Mouse (Mus musculus): ENCODE measurements around the gene Rhoa. TPM values are rescaled to one million over a fixed set of nuclear protein-coding genes. Genes with fewer than 3 reads are reported as not detected.

Rhoa gene
- total and polyA plus RNA-seq, 3 experiments = 110 to 234 (median 216) TPM

DNA sequence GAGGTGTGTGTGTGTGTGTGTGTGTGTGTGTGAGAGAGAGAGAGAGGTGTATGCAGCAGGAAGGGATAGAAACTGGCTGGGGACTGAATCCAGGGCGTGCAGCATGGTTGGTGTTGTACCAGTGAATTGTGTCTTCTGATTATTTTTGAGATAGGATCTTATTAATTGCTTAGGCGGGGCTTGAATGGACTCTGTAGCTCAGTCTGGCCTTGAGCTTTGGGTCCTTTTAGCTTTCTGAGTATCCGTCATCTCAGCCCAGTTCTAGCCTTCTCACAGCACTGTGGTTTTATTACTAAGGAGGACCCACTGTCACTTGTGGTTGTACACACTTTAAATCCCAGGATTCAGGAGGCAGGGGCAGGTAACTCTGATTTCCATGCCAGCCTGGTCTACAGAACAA is 37.4 kb downstream of the Rhoa start:
- Histone ChIP-seq H3K27me3 (ENCODE audit: control insufficient read depth, insufficient read depth, low read length) (no peaks in the 10 kb centered on the region), H3K36me3 (ENCODE audit: control insufficient read depth, insufficient read depth, low read length) (peaks cover 6% of the 10 kb centered on the region; the same call in 1 of the 2 replicates), H3K27ac (no peak overlapping the region), H3K79me2 (replicated peaks; ENCODE audit: control insufficient read depth, insufficient read depth, low read length) (no peaks in the 10 kb centered on the region), H3K9ac (ENCODE audit: low read depth, low read length) (no peak overlapping the region), H3K4me3 (no peak overlapping the region), H3K4me1 (ENCODE audit: control insufficient read depth, insufficient read depth, low read length) (peaks cover 11% of the 10 kb centered on the region)
- WGBS = 76% methylated on average over 3 of the region's 3 CpGs
- DNase-seq = no peak
- intact Hi-C loops (cut with DNase I) = no loop called here
- TF ChIP-seq POLR2A (IDR thresholded peaks at IDR 0.05; ENCODE audit: insufficient read depth, low read depth, low read length) = no peak
- TF ChIP-seq CTCF (IDR thresholded peaks at IDR 0.05) = no peak
- TF ChIP-seq EP300 (IDR thresholded peaks at IDR 0.05; ENCODE audit: insufficient read depth, low read depth, low read length) = no peak

DNA sequence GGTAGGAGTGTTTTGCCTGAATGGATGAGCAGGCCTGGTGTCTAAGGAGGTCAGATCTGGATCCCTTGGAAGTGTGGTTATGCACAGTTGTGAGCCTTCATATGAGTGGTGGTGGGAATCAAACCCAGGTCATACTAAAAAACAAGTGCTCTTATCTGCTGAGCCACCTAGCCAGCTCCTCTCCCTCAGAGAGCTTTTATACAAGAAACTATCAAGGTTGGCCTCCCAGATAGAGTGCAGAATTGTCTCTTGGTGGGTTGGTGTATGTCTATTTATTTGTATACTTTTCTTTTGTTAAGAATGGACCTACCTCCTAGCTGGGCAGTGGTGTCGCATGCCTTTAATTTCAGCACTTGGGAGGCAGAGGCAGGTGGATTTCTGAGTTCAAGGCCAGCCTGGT is 37.9 kb downstream of the Rhoa start:
- H3K27me3 ChIP-seq (ENCODE audit: control insufficient read depth, insufficient read depth, low read length) = no peaks in the 10 kb centered on the region
- no peak for DNase-seq
- H3K27ac ChIP-seq = no peak overlapping the region
- H3K9ac ChIP-seq (ENCODE audit: low read depth, low read length) = no peak overlapping the region
- H3K79me2 ChIP-seq (replicated peaks; ENCODE audit: control insufficient read depth, insufficient read depth, low read length) = 0 out of 2 replicates have a peak, but pooled peaks cover 1% of the 10 kb centered on the region
- peaks cover 4% of the 10 kb centered on the region; the same call in 1 of the 2 replicates for H3K36me3 ChIP-seq (ENCODE audit: control insufficient read depth, insufficient read depth, low read length)
- intact Hi-C loops (cut with DNase I) = no loop called here
- TF ChIP-seq EP300 (IDR thresholded peaks at IDR 0.05; ENCODE audit: insufficient read depth, low read depth, low read length) (no peak), CTCF (IDR thresholded peaks at IDR 0.05) (no peak), POLR2A (IDR thresholded peaks at IDR 0.05; ENCODE audit: insufficient read depth, low read depth, low read length) (no peak)
- H3K4me3 ChIP-seq = no peak overlapping the region
- 100% methylated on average over 1 of the region's 1 CpGs for WGBS
- H3K4me1 ChIP-seq (ENCODE audit: control insufficient read depth, insufficient read depth, low read length) = peaks cover 10% of the 10 kb centered on the region

DNA sequence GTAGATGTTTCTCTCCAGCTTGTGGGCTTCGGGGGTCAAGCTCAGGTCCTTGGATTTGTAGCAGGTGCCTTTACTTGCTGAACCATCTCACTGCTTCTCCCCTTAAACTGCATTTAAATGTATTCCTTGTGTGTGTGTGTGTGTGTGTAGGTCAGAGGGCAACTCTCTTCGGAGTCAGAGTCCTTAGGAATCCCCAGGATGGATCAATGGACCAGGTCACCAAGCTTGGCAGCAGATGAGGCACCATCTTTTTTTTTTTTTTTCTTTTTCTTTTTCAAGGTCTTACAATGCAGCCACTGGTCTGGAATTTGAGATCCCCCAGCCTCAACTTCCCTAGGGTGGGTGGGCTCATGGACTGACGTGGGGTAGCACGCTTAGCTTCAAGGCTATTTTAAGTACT is 38.5 kb downstream of the Rhoa start:
- Histone ChIP-seq H3K4me1 (ENCODE audit: control insufficient read depth, insufficient read depth, low read length) (peaks cover 10% of the 10 kb centered on the region), H3K79me2 (replicated peaks; ENCODE audit: control insufficient read depth, insufficient read depth, low read length) (peaks cover 4% of the 10 kb centered on the region; the same call in 1 of the 2 replicates), H3K27me3 (ENCODE audit: control insufficient read depth, insufficient read depth, low read length) (no peaks in the 10 kb centered on the region), H3K36me3 (ENCODE audit: control insufficient read depth, insufficient read depth, low read length) (peaks cover 4% of the 10 kb centered on the region; the same call in 1 of the 2 replicates), H3K27ac (no peak overlapping the region), H3K9ac (ENCODE audit: low read depth, low read length) (no peak overlapping the region), H3K4me3 (no peak overlapping the region)
- TF ChIP-seq CTCF (IDR thresholded peaks at IDR 0.05) (no peak), POLR2A (IDR thresholded peaks at IDR 0.05; ENCODE audit: insufficient read depth, low read depth, low read length) (no peak), EP300 (IDR thresholded peaks at IDR 0.05; ENCODE audit: insufficient read depth, low read depth, low read length) (no peak)
- DNase-seq = no peak
- intact Hi-C loops (cut with DNase I) = no loop called here
- 83% methylated on average over 4 of the region's 4 CpGs for WGBS

DNA sequence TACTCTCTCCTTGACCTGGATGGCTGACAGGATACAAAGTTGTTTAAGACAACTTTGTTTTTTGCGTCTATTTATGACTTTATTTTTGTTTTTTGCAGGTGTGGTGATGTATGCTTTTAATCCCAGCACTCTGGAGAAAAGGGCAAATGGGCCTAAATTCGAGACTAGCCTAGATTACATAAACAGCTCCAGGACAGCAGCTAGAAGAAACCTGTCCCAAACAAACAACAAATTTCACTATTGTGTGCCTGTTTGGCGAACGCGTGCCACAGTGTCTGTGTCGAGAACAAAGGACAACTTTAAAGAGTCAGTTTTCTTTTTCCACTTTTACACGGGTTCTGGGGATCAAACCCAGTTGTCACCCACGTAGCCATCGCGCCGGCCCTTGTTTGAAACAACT is 41.1 kb downstream of the Rhoa start:
- intact Hi-C loops (cut with DNase I) = loop anchor here (1.0 kb wide), 2 partner anchors 8 to 41 kb away; partner anchors contain the start of genes Rhoa and Tcta
- Histone ChIP-seq H3K9ac (ENCODE audit: low read depth, low read length) (peak overlapping the region; percentile 80), H3K4me3 (peak overlapping the region; percentile 98), H3K79me2 (replicated peaks; ENCODE audit: control insufficient read depth, insufficient read depth, low read length) (peaks cover 6% of the 10 kb centered on the region), H3K27ac (peak overlapping the region; percentile 92), H3K4me1 (ENCODE audit: control insufficient read depth, insufficient read depth, low read length) (peaks cover 4% of the 10 kb centered on the region), H3K27me3 (ENCODE audit: control insufficient read depth, insufficient read depth, low read length) (no peaks in the 10 kb centered on the region), H3K36me3 (ENCODE audit: control insufficient read depth, insufficient read depth, low read length) (0 out of 2 replicates have a peak, but pooled peaks cover 2% of the 10 kb centered on the region)
- no peak for TF ChIP-seq POLR2A (IDR thresholded peaks at IDR 0.05; ENCODE audit: insufficient read depth, low read depth, low read length)
- TF ChIP-seq EP300 (IDR thresholded peaks at IDR 0.05; ENCODE audit: insufficient read depth, low read depth, low read length) = no peak
- TF ChIP-seq CTCF (IDR thresholded peaks at IDR 0.05) = no peak
- WGBS = 3% methylated on average over 11 of the region's 11 CpGs
- DNase-seq = no peak

DNA sequence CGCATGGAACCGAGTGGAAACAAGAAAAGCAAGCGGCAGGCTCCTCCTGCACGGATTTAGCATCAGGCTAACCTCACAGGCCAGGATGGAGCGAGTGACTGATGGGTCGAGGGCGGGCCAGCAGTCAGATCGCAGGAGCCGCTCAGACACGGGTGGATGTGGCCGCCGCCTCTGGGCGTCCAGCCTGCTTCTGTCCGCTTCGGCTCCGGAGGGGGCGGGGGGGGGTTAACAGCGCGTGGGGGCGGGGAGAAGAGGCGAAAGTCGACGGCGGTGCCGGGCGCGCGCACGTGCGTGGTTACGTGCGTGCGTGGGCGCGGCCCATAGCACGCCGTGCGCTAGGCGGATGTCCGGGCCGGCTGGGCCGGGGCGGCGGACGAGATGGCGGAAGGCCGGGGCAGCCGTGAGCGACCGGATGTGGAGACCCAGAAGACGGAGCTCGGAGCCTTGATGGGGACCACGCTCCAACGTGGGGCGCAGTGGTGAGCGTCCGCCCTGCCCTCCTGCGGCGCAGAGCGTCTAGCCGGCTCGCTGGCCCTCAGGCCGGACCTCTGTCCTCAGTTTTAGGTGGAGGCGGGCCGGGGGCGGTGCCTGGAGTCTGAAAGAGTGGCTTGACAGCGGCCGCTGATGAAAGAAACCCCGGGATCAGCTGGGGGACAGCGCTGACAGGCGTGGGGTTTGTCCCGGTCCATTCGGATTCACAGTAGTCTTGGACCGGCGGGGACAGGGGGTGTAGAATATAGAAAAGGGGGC is 41.8 kb downstream of the Rhoa start, which contains the start of gene Usp4:
Usp4 (plus strand) TSS at position 314 of the 750 bp plus-strand sequence.
- H3K79me2 ChIP-seq (replicated peaks; ENCODE audit: control insufficient read depth, insufficient read depth, low read length) = peaks cover 8% of the 10 kb centered on the region
- 0 out of 2 replicates have a peak, but pooled peaks cover 2% of the 10 kb centered on the region for H3K36me3 ChIP-seq (ENCODE audit: control insufficient read depth, insufficient read depth, low read length)
- intact Hi-C loops (cut with DNase I) = loop anchor here (1.0 kb wide), 2 partner anchors 8 to 41 kb away; partner anchors contain the start of genes Rhoa and Tcta
- H3K4me1 ChIP-seq (ENCODE audit: control insufficient read depth, insufficient read depth, low read length) = peaks cover 4% of the 10 kb centered on the region
- no peaks in the 10 kb centered on the region for H3K27me3 ChIP-seq (ENCODE audit: control insufficient read depth, insufficient read depth, low read length)
- peak within 1 kb of the TSS; percentile 98 for H3K4me3 ChIP-seq
- under 1% methylated on average over 75 of the region's 75 CpGs for WGBS
- peak; percentile 22; the same call in 1 of the 2 replicates for TF ChIP-seq CTCF (IDR thresholded peaks at IDR 0.05)
- peak; percentile 85 for TF ChIP-seq POLR2A (IDR thresholded peaks at IDR 0.05; ENCODE audit: insufficient read depth, low read depth, low read length)
- 0 out of 2 replicates have a peak, but pooled peaks have one; percentile 54 for TF ChIP-seq EP300 (IDR thresholded peaks at IDR 0.05; ENCODE audit: insufficient read depth, low read depth, low read length)
- DNase-seq = peak; percentile 92 to 95
- peak within 1 kb of the TSS; percentile 92 for H3K27ac ChIP-seq
- H3K9ac ChIP-seq (ENCODE audit: low read depth, low read length) = peak within 1 kb of the TSS; percentile 88

DNA sequence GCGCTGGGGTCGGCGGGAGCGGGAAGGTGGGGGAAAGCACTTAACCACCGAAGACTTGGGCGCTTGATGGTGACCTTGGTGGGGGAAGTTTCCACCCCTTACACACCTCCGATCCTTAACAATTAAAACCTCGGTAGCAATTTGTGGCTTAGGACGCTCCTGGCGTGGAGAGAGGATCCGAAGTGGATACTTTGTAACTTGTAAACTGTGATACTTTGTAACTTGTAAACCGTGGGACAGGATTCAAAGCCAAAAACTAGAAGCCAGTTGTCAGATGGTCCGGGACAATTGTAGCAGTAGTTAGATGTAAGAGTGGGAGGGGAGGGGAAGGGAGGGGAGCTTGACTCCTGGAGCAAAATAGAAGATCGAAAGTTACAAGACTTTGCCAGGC is 42.4 kb downstream of the Rhoa start:
- peak overlapping the region; percentile 92 for H3K27ac ChIP-seq
- H3K79me2 ChIP-seq (replicated peaks; ENCODE audit: control insufficient read depth, insufficient read depth, low read length) = peaks cover 8% of the 10 kb centered on the region
- peaks cover 4% of the 10 kb centered on the region for H3K4me1 ChIP-seq (ENCODE audit: control insufficient read depth, insufficient read depth, low read length)
- H3K9ac ChIP-seq (ENCODE audit: low read depth, low read length) = peak overlapping the region; percentile 88
- DNase-seq = no peak
- peak overlapping the region; percentile 98 for H3K4me3 ChIP-seq
- no peak for TF ChIP-seq POLR2A (IDR thresholded peaks at IDR 0.05; ENCODE audit: insufficient read depth, low read depth, low read length)
- no peak for TF ChIP-seq EP300 (IDR thresholded peaks at IDR 0.05; ENCODE audit: insufficient read depth, low read depth, low read length)
- no peak for TF ChIP-seq CTCF (IDR thresholded peaks at IDR 0.05)
- 0 out of 2 replicates have a peak, but pooled peaks cover 2% of the 10 kb centered on the region for H3K36me3 ChIP-seq (ENCODE audit: control insufficient read depth, insufficient read depth, low read length)
- under 1% methylated on average over 14 of the region's 14 CpGs for WGBS
- intact Hi-C loops (cut with DNase I) = no loop called here
- H3K27me3 ChIP-seq (ENCODE audit: control insufficient read depth, insufficient read depth, low read length) = no peaks in the 10 kb centered on the region
